Mouse (Mus musculus) left cerebral cortex, adult 18-20 months (tissue): ENCODE measurements around the gene Tnfrsf1b. TPM values are rescaled to one million over a fixed set of nuclear protein-coding genes. Genes with fewer than 3 reads are reported as not detected.

Experiments
- DNase-seq, 2 experiments: peaks; one replicate each; pipeline ENCODE4 v3.0.0; 2021 to 2022; ENCODE audit warnings: low spot score in 2 of 2, mixed read lengths in 1 of 2
- total RNA-seq, 2 experiments: library from RNA; stranded (reverse); gene quantifications; 2 replicates each; pipeline ENCODE4 v1.2.3; 2021

Gene Tnfrsf1b
- total RNA-seq, 2 experiments from 2014 or later: 2.8 to 3.0 TPM

GRCm38 (mm10) chr4:145257751-145258434 is 11.2 kb upstream of the Tnfrsf1b start:
- no peak for DNase-seq

GRCm38 (mm10) chr4:145256144-145256543 is 9.5 kb upstream of the Tnfrsf1b start:
- DNase-seq: no peak

- peak in 1 of 2 experiments; percentile 25 for DNase-seq
Measured at GRCm38 (mm10) chr4:145254418-145254817, 7.7 kb upstream of the Tnfrsf1b start.

- no peak for DNase-seq
Measured at GRCm38 (mm10) chr4:145252611-145253010, 5.9 kb upstream of the Tnfrsf1b start.

GRCm38 (mm10) chr4:145251546-145251945 is 4.9 kb upstream of the Tnfrsf1b start:
- DNase-seq: no peak

GRCm38 (mm10) chr4:145250002-145250401 is 3.3 kb upstream of the Tnfrsf1b start:
- DNase-seq: no peak

- no peak for DNase-seq
Measured at GRCm38 (mm10) chr4:145247556-145247955, 886 bp upstream of the Tnfrsf1b start.

- DNase-seq: no peak
Measured at GRCm38 (mm10) chr4:145245581-145245980, 1.1 kb downstream of the Tnfrsf1b start.

- DNase-seq: no peak
Measured at GRCm38 (mm10) chr4:145244676-145245075, 2.0 kb downstream of the Tnfrsf1b start.

GRCm38 (mm10) chr4:145242719-145243350 is 3.8 kb downstream of the Tnfrsf1b start:
- no peak for DNase-seq

GRCm38 (mm10) chr4:145240723-145241231 is 5.9 kb downstream of the Tnfrsf1b start:
- DNase-seq: no peak

GRCm38 (mm10) chr4:145239049-145239830 is 7.4 kb downstream of the Tnfrsf1b start:
- peak in 1 of 2 experiments; percentile 9 for DNase-seq

GRCm38 (mm10) chr4:145236027-145236426 is 10.6 kb downstream of the Tnfrsf1b start:
- no peak for DNase-seq

- DNase-seq: no peak
Measured at GRCm38 (mm10) chr4:145233487-145234228, 13.0 kb downstream of the Tnfrsf1b start.

- no peak for DNase-seq
Measured at GRCm38 (mm10) chr4:145231732-145232131, 14.9 kb downstream of the Tnfrsf1b start.

- DNase-seq: no peak
Measured at GRCm38 (mm10) chr4:145230647-145231046, 16.0 kb downstream of the Tnfrsf1b start.

GRCm38 (mm10) chr4:145229524-145230163 is 17.0 kb downstream of the Tnfrsf1b start:
- DNase-seq: no peak

- DNase-seq: no peak
Measured at GRCm38 (mm10) chr4:145229051-145229450, 17.6 kb downstream of the Tnfrsf1b start.

GRCm38 (mm10) chr4:145224613-145225012 is 22.1 kb downstream of the Tnfrsf1b start:
- no peak for DNase-seq

- DNase-seq: no peak
Measured at GRCm38 (mm10) chr4:145222064-145222463, 24.6 kb downstream of the Tnfrsf1b start.

- no peak for DNase-seq
Measured at GRCm38 (mm10) chr4:145221379-145221778, 25.3 kb downstream of the Tnfrsf1b start.
